Mouse (Mus musculus) leukemia stem cell, adult 10-12 weeks (primary cell): Measurements from ENCODE around the gene Olfr1254. TPM values are rescaled to one million over a fixed set of nuclear protein-coding genes. Genes with fewer than 3 reads are reported as not detected.

ENCODE experiments used
- polyA plus RNA-seq: library from polyadenylated mRNA; stranded (reverse); fragments of >175 nt; gene quantifications from 2 replicates; pipeline ENCODE4 v1.2.3, GENCODE M21; 2012; ENCODE audit warnings: low replicate concordance

Olfr1254 gene
- not detected in 2 replicates for polyA plus RNA-seq

GRCm38 (mm10) chr2:89793519-89793918 is at the start of gene Olfr1254:
Gene Olfr1254, minus strand, starts transcription at chr2:89793619.

GRCm38 (mm10) chr2:89841455-89841854 is 48.0 kb upstream of the Olfr1254 start, which contains the start of gene Olfr1256:
Gene Olfr1256, minus strand, starts transcription at chr2:89841555.

GRCm38 (mm10) chr2:89811751-89812150 is 18.3 kb upstream of the Olfr1254 start, which contains the start of gene Olfr1255:
Gene Olfr1255, plus strand, starts transcription at chr2:89812051.

GRCm38 (mm10) chr2:89756990-89757389 is 36.4 kb downstream of the Olfr1254 start, which contains the start of gene Olfr1253:
Gene Olfr1253, minus strand, starts transcription at chr2:89757090.

Other genes starting within 250 kb of the Olfr1254 start
- gene Olfr1245, start 215.2 kb downstream of the Olfr1254 start, polyA plus RNA-seq, result not detected in 2 replicates
- not detected in 2 replicates for gene Olfr1246, start 200.5 kb downstream of the Olfr1254 start, polyA plus RNA-seq
- gene Olfr1247, start 179.5 kb downstream of the Olfr1254 start, polyA plus RNA-seq, result not detected in 2 replicates
- gene Olfr1248, start 175.4 kb downstream of the Olfr1254 start, polyA plus RNA-seq, result not detected in 2 replicates
- gene Olfr1249, start 158.6 kb downstream of the Olfr1254 start, polyA plus RNA-seq, result not detected in 2 replicates
- not detected in 2 replicates for gene Olfr1250, start 132.2 kb downstream of the Olfr1254 start, polyA plus RNA-seq
- not detected in 2 replicates for gene Olfr1251, start 121.7 kb downstream of the Olfr1254 start, polyA plus RNA-seq
- not detected in 2 replicates for gene Olfr1252, start 68.6 kb downstream of the Olfr1254 start, polyA plus RNA-seq
- gene Olfr1253, start 36.5 kb downstream of the Olfr1254 start, polyA plus RNA-seq, result 0.05 TPM in 1 of 2 replicates, not detected in the other
- not detected in 2 replicates for gene Olfr1255, start 18.4 kb upstream of the Olfr1254 start, polyA plus RNA-seq
- not detected in 2 replicates for gene Olfr1256, start 47.9 kb upstream of the Olfr1254 start, polyA plus RNA-seq
- not detected in 2 replicates for gene Olfr48, start 54.6 kb upstream of the Olfr1254 start, polyA plus RNA-seq
- not detected in 2 replicates for gene Olfr1257, start 84.8 kb upstream of the Olfr1254 start, polyA plus RNA-seq
- not detected in 2 replicates for gene Olfr1258, start 133.7 kb upstream of the Olfr1254 start, polyA plus RNA-seq
- not detected in 2 replicates for gene Olfr1259, start 155.0 kb upstream of the Olfr1254 start, polyA plus RNA-seq
- not detected in 2 replicates for gene Olfr1260, start 180.7 kb upstream of the Olfr1254 start, polyA plus RNA-seq
- gene Olfr1261, start 197.6 kb upstream of the Olfr1254 start, polyA plus RNA-seq, result not detected in 2 replicates
- gene Olfr1262, start 206.5 kb upstream of the Olfr1254 start, polyA plus RNA-seq, result not detected in 2 replicates
- not detected in 2 replicates for gene Olfr1263, start 218.5 kb upstream of the Olfr1254 start, polyA plus RNA-seq
- gene Olfr1264, start 232.0 kb upstream of the Olfr1254 start, polyA plus RNA-seq, result not detected in 2 replicates
- gene Olfr1265, start 241.7 kb upstream of the Olfr1254 start, polyA plus RNA-seq, result not detected in 2 replicates